ENCODE assay signal across 8 mouse cellular contexts in the genomic region with DNA sequence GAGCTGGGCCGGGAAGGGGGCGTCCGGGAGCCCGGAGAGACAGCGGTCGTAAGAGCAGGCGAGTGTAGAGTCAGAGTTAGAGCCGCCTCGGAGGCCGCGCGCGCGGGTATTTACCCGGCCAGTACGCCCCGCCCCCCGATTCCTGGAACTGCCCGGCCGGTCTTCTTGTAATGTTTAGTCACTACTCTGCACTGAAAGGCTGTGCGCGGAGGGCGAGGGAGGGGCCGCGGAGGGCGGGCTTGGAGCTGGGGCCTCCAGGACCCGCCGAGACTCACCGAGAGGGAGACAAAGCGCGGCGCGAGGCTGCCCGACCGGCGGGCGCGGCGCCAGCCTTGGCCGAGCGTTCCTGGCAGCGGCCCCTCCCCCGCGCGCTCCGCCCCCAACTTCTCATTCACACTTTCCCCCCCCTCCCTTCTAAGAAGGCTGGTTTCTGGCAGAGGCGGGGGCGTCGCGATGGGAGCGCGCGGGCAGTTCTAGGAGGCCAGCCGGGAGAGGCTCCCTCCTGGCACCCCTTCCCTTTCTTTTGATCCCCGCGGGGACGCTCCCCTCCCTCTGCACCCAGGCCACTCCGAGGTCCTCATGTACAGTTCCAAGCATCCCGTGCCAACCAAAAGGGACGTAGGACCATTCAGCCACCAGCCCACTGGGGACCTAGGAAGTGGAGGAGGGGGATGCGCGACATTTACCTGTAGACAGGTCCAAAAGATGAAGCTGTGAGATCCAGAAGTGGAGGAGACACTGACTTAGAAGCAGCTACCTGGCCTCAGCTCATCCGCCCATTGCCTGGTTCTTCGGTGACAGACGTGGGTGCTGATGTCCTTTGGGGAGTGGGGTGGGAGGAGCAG. TPM values are rescaled to one million over a fixed set of nuclear protein-coding genes. Genes with fewer than 3 reads are reported as not detected.
DNase-seq lines count a peak whose midpoint lies in the region; ATAC-seq and TF ChIP-seq lines count a peak whose summit lies in the region.

No protein-coding gene starts in this region.

- H3K27ac ChIP-seq in MEL (ENCODE audit: control insufficient read depth, low read depth, low read length), result peak overlapping the region; percentile 62
- H3K27ac ChIP-seq in forebrain, embryonic 16.5 days (ENCODE audit: low read length), result peak overlapping the region; percentile 88
- H3K27ac ChIP-seq in layer of hippocampus, adult 2 months, result peak overlapping the region; percentile 85

- no peak for TF ChIP-seq RAD21 in MEL (IDR thresholded peaks at IDR 0.05; ENCODE audit: low read depth, low read length)

- peak overlapping the region; percentile 91 for H3K9ac ChIP-seq in MEL (ENCODE audit: control insufficient read depth, low read depth, low read length, poor library complexity, severe bottlenecking)
- peak overlapping the region; percentile 80 for H3K9ac ChIP-seq in forebrain, embryonic 16.5 days (replicated peaks; ENCODE audit: low read depth, low read length)

- TF ChIP-seq CTCF in MEL (IDR thresholded peaks at IDR 0.05 in 2 of 3, conservative IDR thresholded peaks at IDR 0.05 in 1 of 3; ENCODE audit: control insufficient read depth in 1 of 3, insufficient read depth in 1 of 3, low read depth in 2 of 3, low read length in 3 of 3, poor library complexity in 1 of 3, severe bottlenecking in 1 of 3), result peak in 1 of 3 experiments; percentile 13; a peak in 1 of 6 replicates
- no peak for TF ChIP-seq CTCF in layer of hippocampus, adult 2 months (conservative IDR thresholded peaks at IDR 0.05)
- no peak for TF ChIP-seq CTCF in lung, adult 2 months (IDR thresholded peaks at IDR 0.05; ENCODE audit: insufficient read depth, low read length)

- no peaks in the 10 kb centered on the region for H3K4me1 ChIP-seq in MEL (ENCODE audit: control insufficient read depth in 1 of 2, insufficient read depth in 2 of 2, low read length in 2 of 2)
- peaks cover 36% of the 10 kb centered on the region for H3K4me1 ChIP-seq in forebrain, embryonic 16.5 days (replicated peaks; ENCODE audit: control insufficient read depth, insufficient read depth, low read length)
- H3K4me1 ChIP-seq in lung, adult 2 months (ENCODE audit: control insufficient read depth, insufficient read depth, low read length), result peaks cover 21% of the 10 kb centered on the region

- ATAC-seq in forebrain, embryonic 16.5 days, result peak; percentile 90
- peak; percentile 70 for ATAC-seq in neutrophil, adult 5-6 weeks (ENCODE audit: extremely low read depth, insufficient number of reproducible peaks, low FRiP score, poor library complexity, severe bottlenecking)

- H3K27me3 ChIP-seq in MEL (ENCODE audit: control insufficient read depth in 1 of 2, insufficient read depth in 2 of 2, low read length in 2 of 2), result peaks cover 14 to 22% of the 10 kb centered on the region in 2 experiments
- no peaks in the 10 kb centered on the region for H3K27me3 ChIP-seq in forebrain, embryonic 16.5 days (replicated peaks; ENCODE audit: control insufficient read depth, insufficient read depth, low read length)

- H3K4me2 ChIP-seq in forebrain, embryonic 16.5 days (ENCODE audit: low read length), result peak overlapping the region; percentile 90

- TF ChIP-seq EP300 in MEL (IDR thresholded peaks at IDR 0.05; ENCODE audit: low read depth in 1 of 2, low read length in 2 of 2), result peak in 1 of 2 experiments; percentile 28; a peak in 1 of 4 replicates

- H3K4me3 ChIP-seq in MEL (ENCODE audit: control insufficient read depth in 1 of 2, insufficient read depth in 1 of 2, low read depth in 2 of 2, low read length in 2 of 2), result peak overlapping the region; percentile 76 to 81
- peak overlapping the region; percentile 79 for H3K4me3 ChIP-seq in forebrain, embryonic 16.5 days (replicated peaks; ENCODE audit: low read length)
- peak overlapping the region; percentile 64 for H3K4me3 ChIP-seq in layer of hippocampus, adult 2 months
- H3K4me3 ChIP-seq in lung, adult 2 months (replicated peaks; ENCODE audit: extremely low read depth, low read depth, low read length), result peak overlapping the region; percentile 92

- DNase-seq in MEL (ENCODE audit: low read depth, low spot score), result peak; percentile 95
- peak; percentile 66 to 74 for DNase-seq in cerebellum, adult 18-20 months
- DNase-seq in heart, postnatal 36 days, result peak; percentile 96 to 97
- DNase-seq in layer of hippocampus, adult 2 months (ENCODE audit: low spot score in 2 of 2), result peak; percentile 71 to 87
- DNase-seq in lung, adult 2 months, result peak; percentile 97
- peak; percentile 59 for DNase-seq in thymus, postnatal 0 days (ENCODE audit: low spot score)

- H3K9me3 ChIP-seq in MEL (replicated peaks; ENCODE audit: insufficient read depth, low read length), result no peaks in the 10 kb centered on the region
- no peaks in the 10 kb centered on the region for H3K9me3 ChIP-seq in forebrain, embryonic 16.5 days (ENCODE audit: control insufficient read depth, low read length)

- H3K79me2 ChIP-seq in MEL (ENCODE audit: control insufficient read depth, insufficient read depth, low read length, poor library complexity), result peaks cover 2% of the 10 kb centered on the region; the same call in 1 of the 2 replicates

- WGBS in forebrain, embryonic 16.5 days, result under 1% methylated on average over 54 of the region's 65 CpGs
- under 1% methylated on average over 60 of the region's 65 CpGs for WGBS in lung, adult 2 months

- TF ChIP-seq POLR2A in MEL (IDR thresholded peaks at IDR 0.05; ENCODE audit: control insufficient read depth in 1 of 2, insufficient read depth in 1 of 2, low read depth in 1 of 2, low read length in 2 of 2, poor library complexity in 1 of 2), result peak in 1 of 2 experiments; percentile 56; a peak in 2 of 4 replicates
- peak; percentile 97 for TF ChIP-seq POLR2A in lung, adult 2 months (IDR thresholded peaks at IDR 0.05; ENCODE audit: borderline replicate concordance, extremely low read depth, low read depth, low read length)

- intact Hi-C loops in heart, postnatal 36 days (cut with DNase I), result loop anchor here (2.0 kb wide), 2 partner anchors 37 to 99 kb away; no protein-coding TSS in a partner anchor

- no peaks in the 10 kb centered on the region for H3K36me3 ChIP-seq in MEL (ENCODE audit: control insufficient read depth in 1 of 2, insufficient read depth in 2 of 2, low read length in 2 of 2)
- no peaks in the 10 kb centered on the region for H3K36me3 ChIP-seq in forebrain, embryonic 16.5 days (ENCODE audit: control insufficient read depth, insufficient read depth)

TF ChIP-seq in MEL, 35 proteins besides CTCF, POLR2A, EP300 and RAD21:
- peak; percentile 60; the same call in 1 of the 2 replicates for TF ChIP-seq SIN3A (IDR thresholded peaks at IDR 0.05; ENCODE audit: low read length)
- TF ChIP-seq POLR2AphosphoS5 (IDR thresholded peaks at IDR 0.05; ENCODE audit: borderline replicate concordance, low read depth, low read length), result no peak
- no peak; the same call in 1 of the 2 replicates for TF ChIP-seq RCOR1 (IDR thresholded peaks at IDR 0.05; ENCODE audit: low read depth, low read length)
- peak; percentile 41; the same call in 1 of the 2 replicates for TF ChIP-seq ETS1 (IDR thresholded peaks at IDR 0.05; ENCODE audit: low read depth, low read length)
- TF ChIP-seq TCF12 (IDR thresholded peaks at IDR 0.05; ENCODE audit: low read depth, low read length), result peak; percentile 23; the same call in 1 of the 2 replicates
- peak; percentile 14; the same call in 1 of the 2 replicates for TF ChIP-seq MXI1 (IDR thresholded peaks at IDR 0.05; ENCODE audit: low read depth, low read length)
- no peak for TF ChIP-seq JUND (IDR thresholded peaks at IDR 0.05; ENCODE audit: low read depth, low read length)
- peak; percentile 62; the same call in 1 of the 2 replicates for TF ChIP-seq TBP (IDR thresholded peaks at IDR 0.05; ENCODE audit: low read depth, low read length)
- peak; percentile 29; the same call in 1 of the 2 replicates for TF ChIP-seq ELF1 (IDR thresholded peaks at IDR 0.05; ENCODE audit: low read depth, low read length)
- TF ChIP-seq SMC3 (IDR thresholded peaks at IDR 0.05; ENCODE audit: low read depth, low read length), result no peak
- peak; percentile 93 for TF ChIP-seq UBTF (IDR thresholded peaks at IDR 0.05; ENCODE audit: borderline replicate concordance, insufficient read depth, low read depth, low read length)
- no peak for TF ChIP-seq TAL1 (IDR thresholded peaks at IDR 0.05; ENCODE audit: low read length)
- TF ChIP-seq NELFE (IDR thresholded peaks at IDR 0.05; ENCODE audit: low read depth, low read length), result peak; percentile 56; the same call in 1 of the 2 replicates
- no peak for TF ChIP-seq GABPA (IDR thresholded peaks at IDR 0.05; ENCODE audit: low read depth, low read length)
- TF ChIP-seq MAZ (IDR thresholded peaks at IDR 0.05; ENCODE audit: low read depth, low read length), result peak; percentile 96
- peak; percentile 48; the same call in 1 of the 2 replicates for TF ChIP-seq E2F4 (IDR thresholded peaks at IDR 0.05; ENCODE audit: borderline replicate concordance, low read depth, low read length)

RNA-seq across cellular contexts. Expression of gene Socs3, which starts 0.5 kb away (rescaled TPM):
- 0.95 and 0.96 TPM in 2 replicates for total RNA-seq in MEL (2012; rRNA removed)
- 1 to 10 TPM in 1 of 2 experiments, not detected in 1; 1.9 TPM for polyA plus RNA-seq in MEL (2012; ENCODE audit: insufficient read depth in 1 of 2, insufficient read length in 2 of 2, low read depth in 1 of 2, low replicate concordance in 2 of 2, missing spikeins in 1 of 2)
- polyA plus RNA-seq in forebrain, embryonic 16.5 days (2015; fragmentation: Nextera tagmentation; extraction: Ambion mirVana), result 11.7 and 13.7 TPM in 2 replicates
- 1 to 10 TPM; 3.4 to 3.8 TPM for total RNA-seq in heart, postnatal 36 days (2021)
- 1 to 10 TPM in 1 of 2 experiments, under 1 TPM in 1; 0.92 to 1.3 TPM for total RNA-seq in layer of hippocampus, adult 2 months (2021)
- polyA plus RNA-seq in lung, adult 2 months (2012; rRNA removed), result 32.1 and 40.6 TPM in 2 replicates
- total RNA-seq in neutrophil, adult 5-6 weeks (2017), result 252 and 268 TPM in 2 replicates
- polyA plus RNA-seq in thymus, postnatal 0 days (2015; fragmentation: Nextera tagmentation; extraction: Ambion mirVana), result 25.8 and 26.7 TPM in 2 replicates

RNA-seq across cellular contexts. Expression of gene Pgs1, which starts 16.8 kb away (rescaled TPM):
- total RNA-seq in MEL (2012; rRNA removed), result 55.7 and 61.6 TPM in 2 replicates
- 10 to 100 TPM in 1 of 2 experiments, not detected in 1; 48.6 TPM for polyA plus RNA-seq in MEL (2012; ENCODE audit: insufficient read depth in 1 of 2, insufficient read length in 2 of 2, low read depth in 1 of 2, low replicate concordance in 2 of 2, missing spikeins in 1 of 2)
- 56.9 and 58.1 TPM in 2 replicates for polyA plus RNA-seq in forebrain, embryonic 16.5 days (2015; fragmentation: Nextera tagmentation; extraction: Ambion mirVana)
- 10 to 100 TPM; 17.8 to 20.0 TPM for total RNA-seq in heart, postnatal 36 days (2021)
- 10 to 100 TPM; 76.2 to 81.3 TPM for total RNA-seq in layer of hippocampus, adult 2 months (2021)
- 83.2 and 104 TPM in 2 replicates for polyA plus RNA-seq in lung, adult 2 months (2012; rRNA removed)
- total RNA-seq in neutrophil, adult 5-6 weeks (2017), result 51.2 and 58.3 TPM in 2 replicates
- 54.8 and 55.6 TPM in 2 replicates for polyA plus RNA-seq in thymus, postnatal 0 days (2015; fragmentation: Nextera tagmentation; extraction: Ambion mirVana)

Comparison
In these comparisons a context has a peak if more than half of its experiments do, and no peak if none do; other contexts are left out.
1. Peak in every context shown above with its lines: DNase-seq, ATAC-seq, H3K4me3 ChIP-seq and H3K27ac ChIP-seq.
2. RNA of gene Socs3, which starts 0.5 kb away (total RNA-seq): 252 to 268 TPM in neutrophil, adult 5-6 weeks; 3.4 to 3.8 TPM in heart, postnatal 36 days, 0.92 to 1.3 TPM in layer of hippocampus, adult 2 months and 0.95 to 0.96 TPM in MEL; every median in the first group is over 10 times any median in the second.